Mouse (Mus musculus): ENCODE data around the gene Fsd1.

Fsd1 gene

DNA sequence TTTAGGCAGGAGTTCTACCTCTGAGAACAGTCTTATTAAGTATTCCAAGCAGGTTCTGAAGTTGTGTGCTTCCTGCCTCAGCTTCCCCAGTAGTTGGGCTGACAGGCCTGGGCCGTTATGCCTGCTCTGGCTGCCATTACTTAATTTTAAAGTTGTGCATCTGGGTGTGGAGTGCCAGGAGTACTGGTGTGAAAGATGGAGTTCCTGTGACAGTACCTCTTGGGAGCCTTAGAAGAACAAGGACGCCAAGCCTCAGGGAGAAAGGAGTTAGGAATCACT is 23.6 kb downstream of the Fsd1 start:
- no peak for DNase-seq

DNA sequence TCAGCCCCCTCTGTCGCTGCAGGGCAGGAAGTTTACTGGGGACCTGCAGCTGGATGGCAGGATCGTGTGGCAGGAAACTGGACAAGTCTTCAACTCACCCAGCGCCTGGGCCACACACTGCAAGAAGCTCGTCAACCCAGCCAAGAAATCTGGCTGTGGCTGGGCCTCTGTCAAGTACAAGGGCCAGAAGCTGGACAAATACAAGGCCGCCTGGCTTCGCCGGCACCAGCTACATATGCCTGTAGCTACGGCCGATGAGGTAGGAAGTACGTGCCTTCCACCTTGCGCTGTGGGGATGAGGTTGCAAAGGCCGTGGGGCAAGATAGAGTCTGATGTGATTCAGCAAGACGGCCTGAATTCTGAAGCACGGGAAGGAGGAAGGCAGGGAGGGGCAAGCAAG is 23.9 kb downstream of the Fsd1 start:
- DNase-seq = no peak

DNA sequence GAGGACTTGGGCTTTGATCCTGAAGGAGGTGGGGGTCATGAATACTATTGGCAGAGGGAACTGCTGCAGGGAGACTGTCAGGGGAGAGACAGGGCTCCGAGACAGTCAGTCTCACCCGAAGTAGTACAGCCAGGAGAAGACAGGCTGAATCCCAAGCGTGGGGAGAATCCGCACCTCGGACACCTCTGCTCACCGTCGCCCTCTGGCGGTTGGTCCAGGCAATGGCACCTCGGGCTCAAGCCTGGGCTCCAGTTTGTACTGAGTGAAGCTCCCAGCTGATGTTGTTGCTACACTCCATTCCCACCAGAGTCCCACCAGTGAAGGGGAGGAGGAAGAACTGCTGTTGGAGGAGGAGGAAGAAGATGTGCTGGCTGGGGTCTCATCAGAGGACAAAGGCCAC is 24.4 kb downstream of the Fsd1 start:
- peak; percentile 87 to 89 for DNase-seq

DNA sequence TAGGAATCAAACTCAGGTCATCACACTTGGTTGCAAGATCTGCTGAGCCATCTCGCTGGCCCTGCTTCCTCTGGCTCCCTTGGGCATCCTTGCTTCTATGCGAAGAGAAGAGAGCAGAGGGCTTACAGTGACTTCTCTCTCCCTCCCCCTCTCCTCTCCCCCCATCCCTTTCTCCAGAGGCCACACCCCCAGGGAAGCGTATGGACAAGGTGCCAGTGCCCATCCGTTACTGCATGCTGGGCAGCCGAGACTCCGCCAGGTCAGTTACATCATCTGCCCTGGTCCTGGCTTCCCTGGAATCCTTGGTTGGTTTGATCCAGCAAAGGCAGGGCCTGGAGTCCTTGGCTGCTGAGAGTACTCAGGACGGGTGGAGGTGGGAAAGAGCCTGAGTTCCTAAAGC is 25.1 kb downstream of the Fsd1 start:
- no peak for DNase-seq

DNA sequence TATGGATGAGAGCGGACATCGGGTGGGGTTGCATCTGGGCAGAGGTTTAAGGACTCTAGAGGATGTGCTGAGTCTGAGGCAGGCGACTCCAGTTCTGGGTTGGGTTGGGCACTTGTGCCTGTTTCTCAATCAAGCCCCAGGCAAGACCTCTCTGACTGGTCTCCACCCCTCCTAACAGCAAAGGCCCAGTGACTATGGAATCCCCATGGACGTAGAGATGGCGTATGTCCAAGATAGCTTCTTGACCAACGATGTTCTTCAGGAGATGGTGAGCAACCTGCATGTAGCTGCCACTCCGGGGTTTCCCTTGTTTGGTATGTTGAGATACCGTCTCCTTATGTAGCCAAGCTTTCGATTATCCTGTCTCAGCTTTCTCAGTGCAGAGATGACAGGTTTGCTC is 29.0 kb downstream of the Fsd1 start:
- no peak for DNase-seq

DNA sequence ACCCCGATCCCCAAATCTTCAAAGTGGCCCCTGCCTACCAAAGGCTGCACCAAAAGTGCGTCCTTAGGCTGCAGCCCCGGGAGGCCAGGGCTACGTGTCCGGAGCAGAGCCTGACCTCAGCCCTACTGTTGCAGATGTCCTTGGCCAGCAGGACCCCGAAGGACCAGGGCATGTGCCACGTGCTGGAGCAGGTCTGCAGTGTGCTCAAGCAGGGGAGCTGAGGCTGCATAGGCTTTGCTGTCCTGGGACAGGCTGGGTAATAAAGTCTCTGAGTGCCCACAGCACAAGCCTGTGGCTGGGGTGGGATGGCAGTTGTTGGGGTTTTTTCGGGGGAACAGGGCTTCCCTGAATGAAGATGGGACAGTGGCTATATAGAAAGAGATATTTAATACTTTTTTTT is 30.1 kb downstream of the Fsd1 start:
- DNase-seq = no peak

DNA sequence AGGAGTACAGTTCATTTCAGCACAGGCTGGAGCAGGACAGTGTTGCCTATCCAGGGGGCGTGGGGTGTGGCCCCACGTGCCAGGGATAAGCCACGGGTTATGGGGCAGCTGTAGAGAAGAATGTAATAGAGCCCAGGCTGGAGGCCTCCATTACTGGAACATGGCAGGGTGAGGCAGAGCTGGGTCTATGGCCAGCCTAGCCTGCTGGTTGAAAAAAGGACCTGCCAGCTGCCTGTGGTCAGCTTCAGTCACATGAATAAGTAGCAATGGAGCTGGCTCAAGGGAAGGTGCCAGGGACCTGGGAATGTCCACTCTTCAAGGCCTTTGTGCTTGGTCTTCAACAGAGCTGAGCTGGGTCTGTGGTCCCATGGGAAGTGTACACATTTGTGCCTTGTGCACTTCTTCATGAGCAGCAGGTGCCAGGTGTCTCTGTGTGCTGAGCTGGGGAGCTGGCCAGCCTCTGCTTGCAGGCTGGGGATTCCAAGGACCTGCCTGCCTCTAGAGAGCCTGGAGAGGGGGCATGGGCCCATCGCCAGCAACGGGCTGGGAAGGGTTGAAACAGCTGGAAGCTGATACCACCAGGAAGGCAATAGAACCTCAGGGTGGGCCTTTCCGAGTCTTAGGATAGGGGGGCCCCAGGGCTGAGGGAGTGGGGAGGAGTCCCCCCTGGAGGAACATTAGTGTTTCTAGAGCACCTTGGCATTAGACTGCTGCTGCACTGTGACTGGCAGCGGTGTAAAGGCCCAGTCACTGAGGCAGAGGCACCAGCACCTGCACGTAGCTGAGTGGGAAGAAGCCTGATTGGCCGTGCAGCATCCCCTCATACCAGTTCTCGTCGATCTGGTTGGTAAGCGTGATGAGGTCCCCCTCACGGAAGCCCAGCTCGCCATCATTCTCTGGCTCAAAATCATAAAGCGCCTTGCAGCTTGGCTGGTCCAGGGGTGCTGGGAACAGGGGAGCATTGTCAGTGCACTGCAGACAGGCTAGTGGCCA is 30.8 kb downstream of the Fsd1 start:
- DNase-seq = no peak

DNA sequence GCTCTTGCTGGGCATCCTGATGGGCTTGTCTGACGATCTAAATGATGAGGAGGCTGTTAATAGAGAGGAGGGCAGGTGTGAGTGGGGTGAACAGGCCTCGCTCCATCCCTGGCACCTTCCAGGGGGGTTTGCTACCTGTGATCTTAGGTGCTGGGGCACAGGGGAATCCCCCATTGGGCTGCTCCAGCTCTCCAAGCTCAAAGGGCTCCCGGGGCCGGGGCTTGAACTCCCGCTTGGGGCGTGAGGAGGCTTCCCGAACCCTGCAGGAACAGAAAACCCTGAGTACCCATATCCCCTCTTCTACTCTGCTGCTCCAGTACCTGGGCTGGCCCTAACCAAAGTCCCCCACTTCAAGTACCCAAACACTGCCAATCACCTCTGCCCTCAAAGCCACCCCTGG is 31.5 kb downstream of the Fsd1 start:
- no peak for DNase-seq

DNA sequence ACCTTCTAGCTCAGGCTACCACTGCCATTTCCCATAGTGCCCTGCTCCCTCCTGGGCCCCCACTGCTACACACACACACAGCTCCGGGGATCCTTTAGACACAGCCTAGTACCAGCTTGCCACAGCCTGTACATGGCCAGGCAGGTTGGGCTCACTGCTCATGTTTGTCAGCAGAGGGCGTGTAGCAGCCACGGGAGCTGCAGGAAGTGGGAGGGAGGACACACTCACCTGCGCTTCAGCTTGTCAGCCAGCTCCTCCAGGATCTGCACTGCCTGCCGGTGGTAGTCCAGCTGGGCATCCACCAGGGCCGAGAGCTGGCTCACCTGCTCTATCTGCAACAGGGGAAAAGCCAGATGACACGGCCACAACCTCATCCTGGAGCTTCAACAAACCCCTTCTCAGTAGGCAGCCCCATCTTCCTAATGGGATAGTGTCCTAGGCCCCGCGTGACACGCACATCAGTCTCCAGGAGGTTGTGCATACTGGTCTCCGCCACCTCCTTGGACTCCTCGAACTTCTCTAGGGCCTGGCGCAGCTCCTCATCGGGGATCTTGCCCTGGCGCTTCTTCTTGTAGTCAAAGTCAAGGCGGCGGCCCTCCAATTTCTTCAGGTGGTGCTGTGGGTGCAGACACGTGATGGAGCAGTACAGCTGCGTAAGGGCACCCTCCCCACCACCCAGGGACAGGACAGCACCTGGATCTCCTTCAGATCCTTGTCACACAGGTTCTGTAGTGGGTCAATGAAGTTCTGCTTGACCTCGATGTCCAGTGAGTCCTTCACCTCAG is 32.2 kb downstream of the Fsd1 start:
- DNase-seq = peak; percentile 77 to 80

DNA sequence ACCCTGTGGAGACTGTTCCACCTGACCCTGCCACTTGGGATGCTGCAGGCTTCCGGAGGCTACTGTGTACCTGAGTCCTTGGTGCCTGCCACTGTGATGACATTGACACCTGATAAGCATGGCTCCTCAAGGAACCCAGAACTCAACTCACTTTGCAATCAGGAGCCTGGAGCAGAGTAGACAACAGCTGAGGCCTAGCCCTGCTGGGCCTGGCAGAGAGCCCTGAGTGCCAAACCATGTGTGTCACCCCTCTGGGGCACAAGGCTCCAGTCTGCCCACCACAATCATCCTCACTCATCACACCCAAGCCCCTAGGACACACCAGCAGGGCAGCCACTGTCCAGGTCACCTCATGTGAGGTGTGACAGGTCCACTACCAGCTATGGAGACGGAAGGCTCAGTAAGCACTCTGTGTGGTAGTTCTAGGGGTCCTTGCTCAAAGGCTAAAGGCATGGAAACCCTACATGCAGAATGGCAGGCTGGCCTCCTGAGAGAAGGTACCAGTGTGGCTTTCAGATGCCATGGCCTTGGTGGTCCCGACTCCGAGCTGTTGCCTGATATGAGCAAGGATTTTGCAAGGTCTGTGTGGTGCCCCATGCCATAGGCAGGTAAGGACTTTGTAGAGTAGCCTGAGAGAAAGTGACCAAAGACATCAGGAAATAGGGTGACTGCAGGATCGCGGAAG is 34.2 kb downstream of the Fsd1 start:
- DNase-seq = no peak

DNA sequence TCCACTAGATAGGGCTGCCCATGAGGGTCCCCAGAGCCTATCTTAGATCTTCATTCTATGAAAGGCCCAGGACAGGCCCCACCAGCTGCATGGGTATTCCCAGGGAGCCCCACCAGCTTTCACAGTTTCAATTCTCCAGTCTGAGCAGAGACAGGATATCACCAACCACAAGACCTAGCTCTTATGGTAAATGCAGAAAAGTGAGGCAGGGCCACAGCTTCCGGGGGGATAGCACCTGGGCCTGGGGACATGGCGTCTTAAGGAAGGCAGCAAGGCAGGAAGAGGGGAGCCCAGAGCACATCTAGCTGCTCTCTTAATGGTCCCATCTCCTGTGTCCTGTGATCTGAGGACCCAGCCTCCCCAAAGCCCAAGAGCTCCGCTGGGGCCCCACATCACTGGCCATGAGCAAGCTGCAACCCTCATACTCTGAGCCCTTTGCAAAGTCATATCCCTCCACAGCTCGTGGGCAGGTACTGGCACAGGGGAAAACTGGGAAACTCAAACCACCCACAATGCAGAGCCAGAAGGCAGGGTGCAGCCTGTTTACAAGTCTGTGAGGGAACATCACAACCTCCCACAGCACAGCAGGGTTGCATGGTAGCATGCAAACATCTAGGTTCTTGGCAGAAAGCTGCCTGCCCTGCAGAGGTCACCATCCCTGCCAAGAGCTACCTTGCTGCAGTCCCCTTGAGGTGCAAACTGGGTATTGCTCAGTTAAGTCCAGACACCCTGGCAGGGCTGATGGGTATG is 35.0 kb downstream of the Fsd1 start:
- no peak for DNase-seq

DNA sequence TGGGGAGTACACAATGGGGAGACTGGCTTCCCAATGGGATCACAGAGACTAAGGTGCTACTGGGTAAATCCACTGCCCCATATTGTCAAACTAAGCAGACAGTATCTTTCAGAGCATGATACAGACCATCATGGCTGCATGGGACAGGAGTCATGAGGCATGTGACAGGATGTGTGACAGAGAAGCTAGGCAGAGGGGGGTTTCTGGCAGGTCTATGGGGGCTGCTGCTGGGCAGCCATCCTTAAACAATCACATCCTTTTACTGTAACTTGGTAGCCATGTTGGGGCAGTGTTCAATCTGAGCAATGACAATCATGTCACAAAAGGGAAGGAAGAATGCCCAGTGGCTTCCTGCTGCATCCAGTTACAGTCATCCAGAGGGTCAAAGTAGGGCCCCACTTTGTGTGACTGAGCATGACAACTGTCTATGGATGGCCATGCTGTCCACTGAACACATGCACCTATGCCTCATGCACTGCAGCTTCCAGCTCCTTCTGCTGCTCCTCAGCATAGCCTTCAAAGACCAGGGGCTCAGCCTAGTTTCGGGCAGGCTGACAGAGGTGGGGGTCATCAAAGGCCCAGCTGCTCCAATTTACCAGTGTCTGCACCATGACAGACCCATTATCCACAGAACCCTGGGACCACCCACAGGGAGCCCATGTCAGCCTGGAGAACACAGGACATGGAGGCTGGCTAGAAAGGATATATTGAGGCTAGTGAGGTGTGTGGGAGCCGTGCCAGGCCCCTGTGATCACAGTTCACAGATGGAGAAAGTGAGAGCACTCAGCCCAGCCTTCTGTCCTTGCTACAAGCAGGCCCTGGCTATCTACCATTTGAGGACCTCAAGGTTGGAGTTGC is 36.1 kb downstream of the Fsd1 start:
- DNase-seq = no peak

DNA sequence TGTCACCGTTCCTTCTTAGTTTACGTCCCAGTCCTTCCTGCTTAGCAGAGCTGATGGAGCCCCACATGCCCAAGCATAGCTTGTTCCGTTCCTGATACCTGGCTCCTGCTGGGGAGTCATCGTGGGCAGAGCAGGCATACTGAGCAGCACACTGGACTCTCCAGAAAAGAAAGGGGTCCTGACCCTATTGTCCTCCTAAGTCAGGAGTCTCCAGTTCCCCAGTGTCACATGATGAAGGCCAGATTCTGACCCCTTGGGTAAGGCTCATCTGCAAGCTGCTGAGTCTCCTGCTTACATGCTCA is 36.6 kb downstream of the Fsd1 start:
- DNase-seq = no peak

DNA sequence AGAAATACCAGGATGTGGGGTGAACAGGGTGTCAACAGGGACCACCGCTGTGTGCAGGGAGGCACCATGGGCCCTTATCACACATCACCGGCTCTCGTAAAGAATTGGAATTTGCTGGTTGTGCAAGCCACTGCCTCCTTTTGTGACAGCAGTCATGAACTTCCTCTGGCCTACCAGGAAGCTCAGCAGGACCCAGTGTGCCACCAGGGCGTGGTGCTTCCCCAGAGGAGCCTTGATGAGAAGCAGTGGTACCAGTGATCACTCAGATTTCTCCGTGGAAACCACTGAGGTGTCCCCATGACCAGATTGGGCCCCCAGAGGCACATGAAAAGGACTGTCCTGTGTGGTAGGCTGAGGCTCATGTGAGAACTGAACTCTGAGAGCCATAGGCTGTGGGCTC is 37.1 kb downstream of the Fsd1 start:
- no peak for DNase-seq

DNA sequence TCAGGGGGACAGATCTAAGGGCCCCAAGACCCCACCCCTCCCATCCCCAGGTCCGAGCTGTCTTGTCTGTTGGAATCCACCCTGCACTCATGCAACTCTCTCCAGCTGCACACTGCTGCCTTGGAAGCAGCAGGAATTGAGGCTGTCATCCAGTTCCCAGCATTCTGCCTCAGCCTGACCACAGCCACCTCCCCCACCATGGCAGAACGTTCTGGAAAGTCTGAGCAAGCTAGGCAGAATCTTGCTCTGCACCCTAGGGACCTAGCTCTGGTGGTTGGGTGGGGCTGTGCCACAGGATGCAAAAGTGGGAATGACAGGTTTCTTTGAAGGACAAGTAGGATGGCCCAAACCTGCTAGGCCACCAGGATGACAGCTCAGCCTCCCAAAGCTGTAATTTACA is 38.2 kb downstream of the Fsd1 start:
- no peak for DNase-seq

DNA sequence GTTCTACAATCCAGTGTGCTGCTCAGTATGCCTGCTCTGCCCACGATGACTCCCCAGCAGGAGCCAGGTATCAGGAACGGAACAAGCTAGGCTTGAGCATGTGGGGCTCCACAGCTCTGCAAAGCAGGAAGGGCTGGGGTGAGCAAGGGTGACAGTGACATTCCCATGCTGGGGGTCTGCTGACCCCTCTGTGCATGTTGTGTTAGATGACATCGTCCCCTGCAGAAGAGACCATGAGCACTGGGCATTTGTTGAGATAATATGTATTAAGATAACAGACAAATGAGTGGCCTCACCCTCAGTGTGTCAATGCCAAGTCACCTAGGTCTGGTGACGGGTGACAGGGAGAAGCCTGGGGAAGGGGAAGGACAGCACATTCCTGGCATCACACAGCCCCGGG is 38.6 kb downstream of the Fsd1 start:
- DNase-seq = no peak

DNA sequence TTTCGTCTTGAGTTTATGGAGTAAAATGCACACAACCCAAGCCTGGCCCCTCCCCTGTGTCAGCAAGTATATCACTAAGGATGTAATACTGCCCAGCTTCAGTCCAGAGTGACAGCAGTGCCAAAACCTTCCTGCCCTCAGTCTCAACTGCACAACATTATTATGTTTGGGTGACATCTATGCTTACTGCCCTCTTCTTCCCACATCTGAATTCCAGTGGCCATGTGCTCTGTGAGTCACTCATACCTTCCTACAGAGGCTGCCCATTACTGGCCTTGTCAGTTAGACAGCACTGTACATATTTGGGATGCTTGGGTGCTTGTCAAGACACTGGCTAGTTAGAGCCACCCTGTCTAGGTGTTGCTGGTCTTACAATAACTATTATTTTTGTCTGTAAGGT is 40.0 kb downstream of the Fsd1 start:
- DNase-seq = no peak

DNA sequence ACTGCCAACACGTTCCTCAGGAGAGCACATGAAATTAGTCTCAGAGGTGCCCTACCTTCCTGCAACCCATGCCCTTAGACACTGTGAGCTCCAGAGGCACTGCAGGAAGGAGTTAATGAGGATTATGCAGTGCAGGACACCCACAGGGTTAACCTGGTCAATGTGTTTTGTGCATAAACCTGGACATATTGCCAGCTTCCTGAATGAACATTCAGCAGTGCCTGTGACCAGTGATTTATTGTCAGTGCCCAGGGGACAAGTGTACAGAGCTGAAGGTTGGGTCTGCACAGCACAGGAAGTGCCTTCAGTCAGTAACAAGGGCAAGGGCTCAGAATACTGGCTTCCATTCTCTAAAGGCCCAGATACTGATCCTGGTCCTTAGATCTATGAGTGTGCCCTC is 40.6 kb downstream of the Fsd1 start:
- DNase-seq = no peak

DNA sequence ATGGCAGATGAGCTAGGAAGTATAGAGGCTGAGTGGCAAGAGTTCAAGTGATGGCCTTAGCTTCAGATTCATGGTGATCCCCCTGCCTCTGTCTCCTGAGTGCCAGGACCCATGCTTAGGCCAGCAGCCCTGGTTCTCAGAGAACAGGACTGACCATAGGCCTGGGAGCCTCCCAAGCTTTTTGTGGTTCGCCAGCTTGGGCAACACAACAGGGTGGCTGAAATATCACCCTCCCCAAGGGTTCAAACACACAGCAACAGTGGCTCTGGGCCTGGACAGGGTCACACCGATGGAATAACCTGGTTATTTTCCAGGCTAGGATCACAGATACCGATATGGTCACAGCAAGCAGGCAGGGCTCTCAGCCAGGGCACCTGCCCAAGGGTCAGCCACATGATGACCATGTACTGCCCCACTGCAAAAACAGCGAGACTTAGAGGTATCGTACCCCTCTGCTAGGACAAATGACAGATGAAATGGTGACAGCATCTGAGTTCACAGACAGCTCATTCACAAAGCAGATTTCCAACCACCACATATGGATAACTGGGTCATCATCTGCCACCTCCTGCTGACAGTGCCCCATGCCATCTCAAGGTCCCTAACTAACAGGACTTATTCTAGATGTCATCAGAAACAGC is 41.6 kb downstream of the Fsd1 start:
- DNase-seq = no peak

DNA sequence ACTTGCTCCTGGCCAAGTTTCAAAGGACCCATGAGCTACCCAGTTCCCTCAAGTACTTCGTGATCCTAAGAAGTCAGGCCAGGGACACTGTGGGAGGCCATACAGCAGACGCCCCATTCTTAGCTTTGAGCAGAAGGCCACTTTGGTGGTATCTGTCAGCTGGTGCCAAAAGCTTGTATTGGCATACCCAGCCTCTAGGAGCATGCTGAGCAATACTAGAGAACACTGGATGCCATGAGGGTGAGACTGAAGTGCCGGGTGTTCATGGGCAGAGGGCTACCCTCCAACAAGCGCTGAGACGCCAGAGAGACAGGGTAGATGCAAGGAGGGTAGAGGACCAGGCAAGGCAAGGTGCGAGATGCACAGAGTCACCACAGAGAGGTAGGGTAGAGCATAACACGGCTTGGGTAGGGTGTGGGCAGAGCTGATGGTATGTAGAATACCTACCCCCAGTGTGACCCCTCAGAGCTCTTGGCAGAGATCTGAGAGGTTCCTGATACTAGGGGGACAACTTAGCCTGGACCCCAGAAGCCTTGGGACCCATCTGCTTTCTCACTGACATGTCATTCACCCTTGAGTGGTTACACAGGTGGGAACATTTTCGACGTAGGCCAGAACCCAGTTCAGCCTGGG is 44.0 kb downstream of the Fsd1 start:
- DNase-seq = no peak

DNA sequence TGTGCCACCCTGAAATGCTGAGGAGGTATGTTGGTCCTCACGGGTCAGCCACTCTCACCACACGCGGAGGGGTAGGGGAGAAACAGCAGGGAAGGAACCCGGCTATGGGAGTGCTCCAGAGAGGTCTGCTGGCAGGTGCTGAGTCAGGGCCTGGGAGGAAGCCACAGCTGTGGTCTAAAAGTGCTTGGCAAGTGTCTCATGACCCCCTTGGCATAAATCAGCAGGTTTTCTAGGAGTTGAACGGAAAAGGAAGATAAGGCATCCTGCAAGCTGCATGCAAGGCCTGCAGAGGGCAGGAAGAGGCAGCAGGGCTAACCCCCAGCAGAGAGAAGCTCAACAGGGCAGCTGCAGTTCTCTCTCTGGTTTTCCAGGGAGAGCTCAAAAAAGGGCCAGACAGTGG is 44.6 kb downstream of the Fsd1 start:
- peak; percentile 54 to 75 for DNase-seq

All from kidney, postnatal 4 days (tissue).